ENCODE assay signal across 9 mouse cellular contexts in the genomic region with DNA sequence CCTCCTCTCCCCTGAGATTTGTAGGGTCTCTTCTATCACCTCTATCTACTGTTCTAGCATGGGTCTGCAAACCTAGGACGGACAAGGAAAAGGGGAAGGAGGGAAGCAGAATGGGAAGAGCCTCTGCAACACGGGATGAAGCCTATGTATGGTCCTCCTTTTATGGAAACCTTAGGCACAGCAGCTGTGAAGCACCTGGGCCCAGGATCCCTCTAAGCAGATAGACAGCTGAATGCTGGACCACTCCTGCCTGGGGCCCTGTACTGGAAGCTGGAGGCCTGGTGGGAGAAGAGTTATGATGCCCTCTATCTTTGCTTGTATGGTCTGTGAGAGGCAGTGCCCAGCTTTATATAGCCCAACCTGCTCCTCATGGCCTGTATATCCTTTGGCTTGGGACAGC. TPM values are rescaled to one million over a fixed set of nuclear protein-coding genes. Genes with fewer than 3 reads are reported as not detected.
DNase-seq lines count a peak whose midpoint lies in the region; ATAC-seq and TF ChIP-seq lines count a peak whose summit lies in the region.
"Had no signal": no experiment of that assay in that cellular context is flagged by ENCODE, and none has a peak within 500 bp of the region (broad histone marks: within the 10 kb centered on the region; RNA-seq: fewer than 3 reads in every experiment).

No protein-coding gene starts in this region.

- H3K27me3 ChIP-seq in heart, embryonic 13.5 days (replicated peaks), result no peaks in the 10 kb centered on the region
- H3K27me3 ChIP-seq in heart, adult 2 months (ENCODE audit: control insufficient read depth, insufficient read depth, low read length), result no peaks in the 10 kb centered on the region
- H3K27me3 ChIP-seq in hindbrain, embryonic 12.5 days, result no peaks in the 10 kb centered on the region
- H3K27me3 ChIP-seq in midbrain, embryonic 15.5 days (replicated peaks), result no peaks in the 10 kb centered on the region

- TF ChIP-seq EP300 in heart, adult 2 months (IDR thresholded peaks at IDR 0.05; ENCODE audit: insufficient read depth, low read depth, low read length), result no peak

- H3K9me3 ChIP-seq in heart, embryonic 13.5 days, result no peaks in the 10 kb centered on the region
- H3K9me3 ChIP-seq in hindbrain, embryonic 12.5 days (replicated peaks), result no peaks in the 10 kb centered on the region
- no peaks in the 10 kb centered on the region for H3K9me3 ChIP-seq in midbrain, embryonic 15.5 days

- no peak for TF ChIP-seq POLR2A in heart, adult 2 months (IDR thresholded peaks at IDR 0.05; ENCODE audit: insufficient read depth, low read depth, low read length)

- peaks cover 63% of the 10 kb centered on the region for H3K4me1 ChIP-seq in heart, embryonic 13.5 days
- peaks cover 5% of the 10 kb centered on the region; the same call in 1 of the 2 replicates for H3K4me1 ChIP-seq in heart, adult 2 months (ENCODE audit: control insufficient read depth, insufficient read depth, low read length)
- H3K4me1 ChIP-seq in hindbrain, embryonic 12.5 days, result peaks cover 93% of the 10 kb centered on the region
- H3K4me1 ChIP-seq in midbrain, embryonic 15.5 days, result peaks cover 88% of the 10 kb centered on the region

- no peaks in the 10 kb centered on the region for H3K79me2 ChIP-seq in heart, adult 2 months (replicated peaks; ENCODE audit: control insufficient read depth, insufficient read depth, low read length)

- no peak for DNase-seq in heart, adult 2 months
- peak; percentile 62 for DNase-seq in embryo, embryonic 10.5 days (ENCODE audit: low spot score)
- DNase-seq in layer of hippocampus, adult 8-10 months (ENCODE audit: low spot score in 2 of 2), result no peak
- no peak for DNase-seq in urinary bladder, adult 2 months (ENCODE audit: low spot score)
- DNase-seq in right cerebral cortex, postnatal 14 days, result no peak

- H3K27ac ChIP-seq in heart, embryonic 13.5 days (replicated peaks), result peak overlapping the region; percentile 81
- no peak overlapping the region for H3K27ac ChIP-seq in heart, adult 2 months
- H3K27ac ChIP-seq in hindbrain, embryonic 12.5 days, result peak overlapping the region; percentile 98
- peak overlapping the region; percentile 98 for H3K27ac ChIP-seq in midbrain, embryonic 15.5 days
- H3K27ac ChIP-seq: liver, embryonic 14.5 days had no signal

- intact Hi-C loops in heart, adult 2 months (cut with DNase I), result loop anchor here (10.0 kb wide), 1 partner anchor 316 kb away; no protein-coding TSS in a partner anchor

- H3K4me2 ChIP-seq in heart, embryonic 13.5 days, result peak overlapping the region; percentile 66
- H3K4me2 ChIP-seq in hindbrain, embryonic 12.5 days (replicated peaks), result peak overlapping the region; percentile 47
- H3K4me2 ChIP-seq in midbrain, embryonic 15.5 days, result peak overlapping the region; percentile 52

- H3K4me3 ChIP-seq in heart, embryonic 13.5 days, result peak overlapping the region; percentile 39
- H3K4me3 ChIP-seq in heart, adult 2 months, result no peak overlapping the region
- H3K4me3 ChIP-seq in hindbrain, embryonic 12.5 days, result peak overlapping the region; percentile 15; the same call in 1 of the 2 replicates
- peak overlapping the region; percentile 26 for H3K4me3 ChIP-seq in midbrain, embryonic 15.5 days

- no peak for ATAC-seq in heart, embryonic 13.5 days (ENCODE audit: extremely low read depth, insufficient number of reproducible peaks, low FRiP score, low TSS enrichment)
- ATAC-seq in hindbrain, embryonic 12.5 days (ENCODE audit: low FRiP score), result peak; percentile 5; the same call in 1 of the 2 replicates
- ATAC-seq in midbrain, embryonic 15.5 days (replicated peaks), result no peak

- WGBS in heart, embryonic 13.5 days, result 24% methylated on average over 2 of the region's 2 CpGs
- WGBS in heart, adult 2 months, result 35% methylated on average over 2 of the region's 2 CpGs
- 2% methylated on average over 2 of the region's 2 CpGs for WGBS in hindbrain, embryonic 12.5 days
- WGBS in midbrain, embryonic 15.5 days, result 3% methylated on average over 2 of the region's 2 CpGs

- TF ChIP-seq CTCF in heart, adult 2 months (IDR thresholded peaks at IDR 0.05), result no peak

- H3K9ac ChIP-seq in heart, embryonic 13.5 days, result peak overlapping the region; percentile 71
- H3K9ac ChIP-seq in heart, adult 2 months (ENCODE audit: low read depth, low read length), result no peak overlapping the region
- peak overlapping the region; percentile 64; the same call in 1 of the 2 replicates for H3K9ac ChIP-seq in hindbrain, embryonic 12.5 days
- H3K9ac ChIP-seq in midbrain, embryonic 15.5 days, result peak overlapping the region; percentile 44
- H3K9ac ChIP-seq: liver, embryonic 14.5 days had no signal

- peaks cover 40% of the 10 kb centered on the region for H3K36me3 ChIP-seq in heart, embryonic 13.5 days
- no peaks in the 10 kb centered on the region for H3K36me3 ChIP-seq in heart, adult 2 months (ENCODE audit: control insufficient read depth, insufficient read depth, low read length)
- 0 out of 2 replicates have a peak, but pooled peaks cover 3% of the 10 kb centered on the region for H3K36me3 ChIP-seq in hindbrain, embryonic 12.5 days
- H3K36me3 ChIP-seq in midbrain, embryonic 15.5 days (replicated peaks), result no peaks in the 10 kb centered on the region

RNA-seq across cellular contexts. Expression of gene Gpr84, which starts 9.9 kb away (rescaled TPM):
- polyA plus RNA-seq in heart, embryonic 13.5 days (2015; fragmentation: Nextera tagmentation; extraction: Ambion mirVana), result 0.28 and 0.36 TPM in 2 replicates
- not detected for total RNA-seq in heart, adult 2 months (2021)
- polyA plus RNA-seq in heart, adult 2 months (2012; rRNA removed), result 0.06 TPM in 1 of 2 replicates, not detected in the other
- polyA plus RNA-seq in hindbrain, embryonic 12.5 days (2016; fragmentation: Nextera tagmentation; extraction: Ambion mirVana), result 0.36 and 0.51 TPM in 2 replicates
- 0.31 and 0.34 TPM in 2 replicates for polyA plus RNA-seq in midbrain, embryonic 15.5 days (2015; fragmentation: Nextera tagmentation; extraction: Ambion mirVana)
- 1 to 10 TPM in 2 of 4 experiments, under 1 TPM in 2; 0.35 to 9.3 (median 4.4) TPM for total RNA-seq in layer of hippocampus, adult 8-10 months (2022)
- not detected in 2 replicates for polyA plus RNA-seq in urinary bladder, adult 2 months (2012; rRNA removed)

RNA-seq across cellular contexts. Expression of gene Copz1, which starts 28.0 kb away (rescaled TPM):
- polyA plus RNA-seq in heart, embryonic 13.5 days (2015; fragmentation: Nextera tagmentation; extraction: Ambion mirVana), result 163 and 178 TPM in 2 replicates
- total RNA-seq in heart, adult 2 months (2021), result 10 to 100 TPM; 50.2 to 55.2 TPM
- 58.7 and 96.8 TPM in 2 replicates for polyA plus RNA-seq in heart, adult 2 months (2012; rRNA removed)
- polyA plus RNA-seq in hindbrain, embryonic 12.5 days (2016; fragmentation: Nextera tagmentation; extraction: Ambion mirVana), result 235 and 247 TPM in 2 replicates
- 197 and 203 TPM in 2 replicates for polyA plus RNA-seq in midbrain, embryonic 15.5 days (2015; fragmentation: Nextera tagmentation; extraction: Ambion mirVana)
- total RNA-seq in layer of hippocampus, adult 8-10 months (2022), result 100 to 1,000 TPM in 1 of 4 experiments, 10 to 100 TPM in 3; 90.6 to 100 (median 94.2) TPM
- polyA plus RNA-seq in urinary bladder, adult 2 months (2012; rRNA removed), result 125 and 135 TPM in 2 replicates

RNA-seq across cellular contexts. Expression of gene Zfp385a, which starts 39.3 kb away (rescaled TPM):
- polyA plus RNA-seq in heart, embryonic 13.5 days (2015; fragmentation: Nextera tagmentation; extraction: Ambion mirVana), result 8.3 and 8.9 TPM in 2 replicates
- 10 to 100 TPM; 10.1 to 10.4 TPM for total RNA-seq in heart, adult 2 months (2021)
- polyA plus RNA-seq in heart, adult 2 months (2012; rRNA removed), result 7.3 and 12.0 TPM in 2 replicates
- polyA plus RNA-seq in hindbrain, embryonic 12.5 days (2016; fragmentation: Nextera tagmentation; extraction: Ambion mirVana), result 20.5 and 23.8 TPM in 2 replicates
- 24.4 and 25.6 TPM in 2 replicates for polyA plus RNA-seq in midbrain, embryonic 15.5 days (2015; fragmentation: Nextera tagmentation; extraction: Ambion mirVana)
- 10 to 100 TPM; 37.9 to 55.5 (median 47.0) TPM for total RNA-seq in layer of hippocampus, adult 8-10 months (2022)
- 9.9 and 15.6 TPM in 2 replicates for polyA plus RNA-seq in urinary bladder, adult 2 months (2012; rRNA removed)

RNA-seq across cellular contexts. Expression of gene Nfe2, which starts 42.4 kb away (rescaled TPM):
- 7.2 and 8.2 TPM in 2 replicates for polyA plus RNA-seq in heart, embryonic 13.5 days (2015; fragmentation: Nextera tagmentation; extraction: Ambion mirVana)
- total RNA-seq in heart, adult 2 months (2021), result 1 to 10 TPM in 1 of 2 experiments, under 1 TPM in 1; 0.86 to 2.0 TPM
- polyA plus RNA-seq in heart, adult 2 months (2012; rRNA removed), result 1.6 and 1.9 TPM in 2 replicates
- 5.1 and 5.4 TPM in 2 replicates for polyA plus RNA-seq in hindbrain, embryonic 12.5 days (2016; fragmentation: Nextera tagmentation; extraction: Ambion mirVana)
- 0.63 and 0.92 TPM in 2 replicates for polyA plus RNA-seq in midbrain, embryonic 15.5 days (2015; fragmentation: Nextera tagmentation; extraction: Ambion mirVana)
- total RNA-seq in layer of hippocampus, adult 8-10 months (2022), result not detected
- 0.28 and 0.34 TPM in 2 replicates for polyA plus RNA-seq in urinary bladder, adult 2 months (2012; rRNA removed)
